Mouse (Mus musculus) urinary bladder, postnatal 25 days (tissue): ENCODE measurements around the gene Clgn.

ENCODE experiments used
- DNase-seq: peaks from one replicate; pipeline ENCODE4 v3.0.0; 2022; ENCODE audit warnings: low spot score

Clgn gene

DNA sequence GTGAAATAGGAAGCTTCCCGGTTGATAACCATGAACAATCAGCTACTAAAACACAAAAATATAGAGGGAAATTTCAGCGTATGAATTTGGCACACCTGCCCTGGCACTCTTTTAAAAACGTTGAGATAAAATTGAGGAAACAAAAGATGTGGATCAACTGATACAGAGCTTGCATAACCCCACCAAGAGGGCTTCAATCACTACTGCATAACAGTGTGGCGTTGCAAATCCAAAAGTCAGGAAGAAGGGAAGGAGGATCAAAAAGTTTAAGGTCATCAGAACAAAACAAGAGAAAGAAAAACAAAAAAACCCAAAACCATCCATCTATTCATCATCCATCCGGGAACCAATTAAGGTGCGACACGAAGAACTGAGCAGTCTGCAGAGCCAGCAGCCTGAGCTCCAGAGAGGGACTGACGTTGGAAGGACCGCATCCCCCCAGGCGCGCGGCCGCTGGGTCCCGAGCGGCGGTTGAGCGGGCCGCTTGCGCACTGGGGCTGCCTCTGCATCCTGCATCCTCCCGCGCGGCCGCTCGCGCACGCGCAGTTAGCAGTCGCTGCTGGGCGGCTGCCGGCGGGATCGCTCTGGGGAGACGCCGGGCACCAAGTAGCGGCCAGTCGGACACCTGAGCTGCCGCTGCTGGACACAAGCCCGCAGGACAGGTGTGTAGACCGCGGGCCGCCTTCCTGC, at the start of gene Clgn:
Gene Clgn, plus strand, starts transcription at position 552 of the 690 bp plus-strand sequence.
- peak; percentile 37 for DNase-seq

DNA sequence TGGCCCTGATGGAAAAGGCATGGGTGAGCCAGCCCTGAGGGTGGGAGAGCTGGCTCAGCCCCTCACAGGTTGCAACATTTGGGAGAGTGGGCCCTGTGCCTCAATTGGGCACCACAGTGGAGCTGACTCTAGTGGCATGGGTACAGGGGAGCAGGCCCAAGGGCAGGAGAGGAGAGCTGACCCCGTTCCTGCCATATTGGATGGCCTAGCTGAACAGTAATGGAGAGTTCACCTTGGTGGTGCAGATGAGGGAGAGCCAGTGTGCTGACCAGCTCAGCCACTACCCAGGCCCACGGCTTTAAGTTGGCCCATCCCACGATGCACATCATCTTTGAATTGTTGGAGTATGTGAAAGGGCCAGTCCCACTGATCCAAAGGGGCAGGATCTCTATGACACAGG, 47.6 kb upstream of the Clgn start:
- DNase-seq, result no peak

DNA sequence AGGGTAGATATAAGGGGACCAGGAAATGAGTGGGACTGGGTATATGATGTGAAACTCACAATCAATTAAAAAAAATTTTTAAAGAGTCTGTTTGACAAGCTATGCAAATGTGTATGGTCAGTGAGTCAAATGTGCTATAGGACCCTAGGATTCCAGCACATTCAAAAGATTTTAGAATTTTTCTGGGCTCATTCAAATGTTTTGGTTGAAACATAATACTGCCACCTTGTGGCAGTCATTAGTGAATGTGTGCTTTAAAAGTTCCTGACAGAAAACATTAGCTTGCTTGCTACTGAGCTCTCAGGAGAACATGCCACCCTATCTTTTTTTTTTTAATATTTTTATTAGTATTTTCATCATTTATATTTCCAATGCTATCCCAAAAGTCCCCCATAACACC, 47.0 kb upstream of the Clgn start:
- DNase-seq, result no peak

DNA sequence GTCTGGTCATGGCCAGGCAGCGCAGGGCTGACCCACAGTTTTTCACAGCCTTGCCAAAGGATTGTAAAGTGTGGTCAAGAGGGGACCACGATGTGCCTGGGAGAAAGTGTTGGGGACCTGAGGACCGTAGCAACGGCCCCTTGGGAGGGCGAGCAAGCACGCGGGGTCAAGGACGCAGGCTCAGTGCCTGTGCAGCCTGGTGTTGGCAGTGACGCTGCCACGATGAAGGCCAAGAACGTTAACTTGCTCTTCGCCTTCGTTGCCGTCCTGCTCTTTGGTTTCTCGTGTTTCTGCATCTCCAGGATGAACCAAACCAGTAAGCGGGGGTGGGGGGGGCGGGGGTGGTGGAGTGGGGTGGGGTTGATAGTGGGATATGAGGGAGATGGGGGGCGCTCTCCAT, 41.4 kb upstream of the Clgn start, which contains the start of gene Mgat4d:
Gene Mgat4d, plus strand, starts transcription at position 209 of the 400 bp plus-strand sequence.
- no peak for DNase-seq

DNA sequence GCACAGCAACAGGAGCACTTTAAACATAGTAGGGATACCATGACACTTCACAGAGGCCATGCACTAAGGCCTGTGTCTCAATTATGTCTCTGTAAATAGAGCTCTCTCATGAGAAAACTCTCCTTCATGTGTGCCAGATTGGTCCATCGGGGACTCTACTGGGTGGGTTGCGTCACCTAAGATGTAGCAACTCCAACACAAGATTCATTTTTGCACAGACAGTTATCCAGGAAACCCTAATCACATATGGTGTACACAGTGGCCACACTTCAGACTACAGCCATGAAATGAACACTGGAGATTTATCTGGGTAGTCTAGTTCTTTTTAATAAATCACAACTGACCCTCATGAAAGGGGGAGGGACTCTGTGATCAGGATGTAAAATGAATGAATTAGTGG, 38.4 kb upstream of the Clgn start:
- DNase-seq, result no peak

DNA sequence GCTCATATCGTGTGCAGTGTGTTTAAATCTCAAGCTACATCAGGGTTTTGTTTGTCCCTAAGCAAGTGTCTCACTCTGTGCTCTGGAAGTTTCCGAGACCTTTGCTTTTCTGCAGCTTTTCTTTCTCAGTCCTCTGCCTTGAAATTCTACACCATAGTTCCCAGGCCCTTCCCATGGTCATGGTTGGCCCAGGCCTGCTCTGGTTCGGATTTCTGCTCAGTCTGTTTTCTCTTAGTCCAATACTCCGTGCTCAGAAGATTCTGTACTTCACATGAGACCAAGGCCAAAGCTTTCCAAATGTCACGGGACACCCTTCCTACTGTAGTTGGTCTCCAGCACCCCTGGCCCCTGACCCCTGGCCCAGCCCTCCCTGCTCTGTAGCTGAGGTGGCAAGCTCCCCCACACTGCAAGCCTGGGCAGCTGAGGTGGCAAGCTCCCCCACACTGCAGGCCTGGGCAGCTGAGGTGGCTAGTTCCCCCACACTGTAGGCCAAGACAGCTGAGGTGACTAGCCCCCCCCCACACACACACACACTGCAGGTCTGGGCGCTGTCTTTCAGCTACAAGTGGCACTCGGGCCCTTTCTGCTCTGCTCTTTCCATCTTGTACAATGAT, 26.4 kb upstream of the Clgn start:
- no peak for DNase-seq

DNA sequence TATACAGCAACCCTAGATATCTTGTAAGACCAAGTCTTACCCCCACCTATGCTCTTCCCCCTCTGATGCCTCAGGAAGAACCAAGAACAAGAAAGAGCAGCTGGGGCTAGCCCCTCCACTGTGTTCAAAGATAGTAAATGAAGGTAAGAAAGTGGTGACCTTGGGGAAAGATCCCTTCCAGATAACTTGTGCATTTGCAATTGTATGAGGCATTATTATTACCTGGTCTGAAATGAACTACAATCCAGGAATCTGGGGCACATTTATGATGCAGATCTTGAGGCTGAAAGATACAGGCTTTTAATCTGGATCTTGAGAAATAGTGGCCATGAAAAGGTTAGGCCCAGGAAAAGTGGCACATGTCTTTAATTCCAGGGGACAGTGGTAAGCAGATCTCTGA, 12.4 kb upstream of the Clgn start:
- no peak for DNase-seq

DNA sequence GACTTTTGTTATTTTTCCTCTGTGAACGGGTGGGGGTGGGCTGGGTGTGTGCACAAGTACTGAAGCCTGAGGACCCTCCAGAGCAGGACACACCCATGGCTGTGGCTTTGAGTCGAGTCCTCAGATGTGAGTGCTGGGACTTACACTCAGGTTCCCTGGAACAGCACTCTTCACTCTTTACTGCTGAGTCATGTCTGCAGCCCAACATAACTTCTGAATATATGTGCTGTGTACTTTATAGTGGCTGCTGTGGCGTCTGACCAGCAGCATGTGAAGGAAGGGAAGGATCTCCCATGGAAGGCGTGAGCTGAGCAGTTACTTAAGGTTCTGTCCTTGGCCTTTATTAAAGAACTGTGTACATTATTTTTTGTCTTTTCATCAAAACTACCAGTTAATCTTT, 9.5 kb upstream of the Clgn start:
- DNase-seq, result no peak

DNA sequence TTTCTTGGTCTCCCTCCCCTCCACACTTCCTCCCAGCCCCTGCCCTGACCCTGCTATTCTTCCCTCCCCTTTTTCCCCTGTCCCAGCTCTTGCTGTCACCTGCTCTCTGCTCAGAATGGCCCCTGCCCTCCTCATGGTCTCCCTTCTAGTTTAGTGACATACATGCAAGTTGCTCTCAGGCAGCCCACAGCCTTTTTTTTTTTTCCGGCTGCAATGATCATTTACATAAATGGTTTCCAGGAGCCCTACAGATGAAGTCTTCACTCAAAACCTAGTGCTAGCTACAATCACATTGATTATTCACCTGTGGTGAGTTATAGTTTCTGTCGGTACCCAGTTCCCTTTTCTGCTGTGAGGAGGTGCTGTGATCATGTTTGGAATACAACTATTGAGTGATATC, 8.7 kb upstream of the Clgn start:
- no peak for DNase-seq

DNA sequence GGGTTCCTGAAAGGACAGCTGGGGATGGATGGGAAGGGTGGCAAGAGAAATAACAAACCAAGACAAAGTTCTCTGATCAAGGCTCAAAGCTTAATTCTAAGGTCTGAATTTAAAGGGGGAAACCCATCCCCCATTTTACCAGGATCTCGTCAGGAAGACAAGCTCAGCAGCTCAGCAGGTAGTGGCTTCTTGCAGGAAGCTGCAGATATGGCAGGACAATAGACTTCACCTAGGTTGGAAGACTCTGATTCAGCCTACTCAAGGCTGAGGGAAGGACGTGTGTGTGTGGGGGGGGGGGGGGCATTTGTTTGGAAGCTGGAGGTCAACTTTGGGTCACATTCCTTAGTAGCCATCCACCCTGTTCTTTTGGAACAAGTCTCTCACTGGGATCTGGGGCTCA, 6.8 kb upstream of the Clgn start:
- no peak for DNase-seq

DNA sequence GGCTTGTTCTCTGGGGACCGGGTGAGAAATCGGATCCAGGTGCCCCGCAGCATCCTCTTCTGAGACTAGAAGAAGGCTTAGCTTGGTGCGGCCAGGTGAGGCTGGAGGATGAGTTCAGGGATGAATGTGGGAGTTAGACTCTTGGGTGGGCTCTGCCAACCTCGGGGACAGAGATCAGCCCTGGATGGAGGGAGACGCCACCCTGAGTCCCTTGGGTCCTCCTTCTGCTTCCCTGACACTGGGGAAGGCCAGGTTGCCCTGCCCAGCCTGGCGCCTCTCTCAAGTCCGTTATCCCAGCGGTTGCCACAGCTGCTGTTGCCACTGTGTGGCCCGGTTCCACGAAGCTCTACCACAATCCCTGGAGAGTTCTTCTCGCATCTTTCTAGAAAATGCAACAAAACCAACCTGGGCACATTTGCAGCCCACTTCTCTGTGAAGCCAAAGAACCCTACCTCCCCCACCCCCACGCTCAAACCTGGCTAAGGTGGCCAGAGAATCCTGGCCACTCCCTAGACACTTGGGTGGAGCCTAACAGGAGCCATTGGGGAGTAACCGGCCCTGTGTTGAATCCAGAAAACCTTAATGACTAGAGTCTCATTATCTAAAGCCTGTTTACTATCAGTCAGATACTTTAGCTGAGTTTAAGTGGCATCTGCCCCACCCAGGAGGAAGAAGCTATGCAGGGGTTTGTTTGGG, 487 bp downstream of the Clgn start:
- DNase-seq, result no peak

DNA sequence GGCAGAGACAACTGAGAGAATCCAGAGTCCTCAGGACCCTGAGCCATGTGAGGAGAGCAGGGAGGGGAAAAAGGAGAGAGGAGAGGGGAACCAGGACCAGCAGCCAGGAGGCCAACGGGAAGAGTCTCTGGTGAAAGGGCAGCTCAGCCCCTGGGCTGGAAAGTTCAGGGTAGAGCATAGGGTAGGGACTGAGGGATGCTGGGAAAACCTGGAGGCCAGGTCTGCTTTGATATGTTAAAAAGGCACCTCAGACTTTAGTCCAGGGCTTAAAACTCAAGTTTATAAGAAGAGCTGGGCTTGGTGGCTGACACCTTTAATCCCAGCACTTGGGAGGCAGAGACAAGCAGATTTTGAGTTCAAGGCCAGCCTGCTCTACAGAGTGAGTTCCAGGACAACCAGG, 2.9 kb downstream of the Clgn start:
- no peak for DNase-seq

DNA sequence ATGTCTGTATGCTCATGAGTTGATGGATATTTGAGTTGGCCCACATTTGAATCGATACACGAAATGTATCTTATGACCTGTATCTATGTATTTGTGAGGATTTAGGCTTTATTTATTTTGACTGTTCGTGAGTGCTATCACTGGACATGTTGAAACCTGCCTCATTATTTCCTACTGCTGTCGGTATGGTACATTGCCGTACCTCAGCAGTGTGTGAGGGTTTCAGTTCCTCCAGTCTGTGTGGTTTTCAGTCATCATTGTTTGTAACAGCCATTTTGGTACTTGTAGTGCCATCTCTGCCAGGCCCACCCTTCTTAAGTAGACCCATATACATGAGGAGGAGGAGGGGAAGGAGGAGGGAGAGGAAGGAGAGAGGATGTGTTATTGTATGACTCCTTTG, 4.7 kb downstream of the Clgn start:
- DNase-seq, result no peak

DNA sequence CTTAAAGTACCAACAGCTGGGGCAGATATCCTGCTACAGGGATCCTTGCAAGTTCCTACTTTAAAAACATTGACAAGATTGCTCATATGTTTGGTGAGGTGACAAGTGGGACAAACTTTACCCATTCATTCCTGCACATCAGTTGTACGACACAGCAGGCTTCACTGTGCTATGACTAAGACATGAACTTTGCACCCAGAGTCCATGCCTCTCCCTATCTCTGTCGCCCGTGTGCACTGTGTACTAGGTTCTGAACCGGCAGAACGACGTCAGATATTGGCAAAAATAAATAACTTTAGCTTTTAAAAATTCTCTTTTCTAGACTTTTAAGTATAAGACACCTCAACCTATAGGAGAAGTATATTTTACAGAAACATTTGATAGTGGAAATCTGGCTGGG, 7.0 kb downstream of the Clgn start:
- no peak for DNase-seq

DNA sequence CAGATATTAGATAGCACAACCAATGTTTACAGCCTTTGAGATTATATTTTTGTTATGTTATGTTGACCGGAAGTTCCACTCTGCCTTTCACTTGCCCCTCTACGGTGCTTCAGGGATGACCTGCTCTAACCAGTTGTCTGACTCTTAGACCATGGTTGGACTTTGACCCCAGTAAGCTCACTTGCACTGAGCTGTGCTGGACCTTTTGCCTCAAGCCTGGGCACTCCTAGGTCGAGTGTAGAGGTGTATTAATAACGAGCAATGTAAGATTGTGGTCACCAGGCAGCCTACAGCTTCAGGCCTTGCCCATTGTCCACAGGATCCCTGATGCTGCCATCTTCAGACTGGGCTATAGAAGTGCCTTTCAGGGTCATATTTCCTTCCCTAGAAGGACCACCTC, 8.1 kb downstream of the Clgn start:
- DNase-seq, result no peak

DNA sequence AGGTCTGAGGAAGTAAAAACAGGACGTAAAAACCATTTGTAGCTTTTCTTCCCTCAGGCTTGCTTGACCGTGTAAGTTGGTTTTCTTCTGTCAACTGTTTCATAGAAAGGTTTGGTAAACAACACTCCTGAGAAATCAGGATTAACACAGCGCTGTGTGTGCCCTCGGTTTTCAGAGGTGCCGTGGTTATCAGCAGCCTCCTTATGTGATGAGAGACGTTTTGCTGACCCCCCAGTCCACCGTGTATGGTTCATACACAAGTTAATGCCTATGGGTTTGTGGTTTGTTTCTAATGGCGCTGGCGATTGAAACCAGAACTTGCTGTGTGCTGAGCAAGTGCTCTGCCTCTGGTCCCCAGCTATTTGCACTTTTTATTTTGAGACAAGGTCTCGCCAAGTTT, 15.9 kb downstream of the Clgn start:
- DNase-seq, result no peak

DNA sequence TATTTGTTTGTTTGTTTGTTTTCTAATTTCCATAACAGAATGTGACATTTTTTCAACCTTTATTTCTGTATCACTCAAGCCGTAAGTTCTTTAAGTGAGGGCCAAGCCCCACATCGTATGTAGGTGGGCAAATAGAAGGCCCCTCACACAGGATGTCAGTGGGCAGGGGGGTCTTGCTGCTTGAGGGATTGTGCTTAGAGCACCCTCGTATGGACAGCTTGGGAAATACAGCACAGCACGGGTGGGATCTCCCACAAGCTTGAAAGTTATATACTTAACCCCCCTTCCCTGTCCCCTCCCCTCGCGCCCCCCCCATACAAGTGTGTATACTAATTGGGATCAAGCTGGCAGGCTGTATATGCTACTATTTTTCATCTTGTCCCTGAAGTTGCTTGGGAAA, 17.2 kb downstream of the Clgn start:
- DNase-seq, result no peak

DNA sequence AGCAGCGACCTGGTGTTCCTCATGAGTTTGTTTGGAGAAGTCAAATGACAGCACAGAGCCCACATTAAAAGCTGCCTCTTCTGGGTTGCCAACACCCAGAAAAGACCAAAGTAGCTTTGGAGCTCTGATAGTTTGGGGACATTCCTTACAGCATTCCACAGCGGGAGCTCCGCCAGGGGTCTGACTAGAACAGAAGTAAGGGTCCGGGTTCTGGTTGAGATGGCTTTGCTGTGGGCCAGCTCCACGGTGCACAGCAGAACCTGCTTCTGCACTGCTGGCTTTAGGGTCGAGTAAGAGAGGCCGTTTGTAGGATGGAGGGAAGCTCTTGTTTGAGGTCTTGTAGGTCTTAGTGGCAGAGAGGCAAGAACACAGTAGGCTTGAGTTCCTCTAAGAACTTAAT, 18.8 kb downstream of the Clgn start:
- DNase-seq, result no peak

DNA sequence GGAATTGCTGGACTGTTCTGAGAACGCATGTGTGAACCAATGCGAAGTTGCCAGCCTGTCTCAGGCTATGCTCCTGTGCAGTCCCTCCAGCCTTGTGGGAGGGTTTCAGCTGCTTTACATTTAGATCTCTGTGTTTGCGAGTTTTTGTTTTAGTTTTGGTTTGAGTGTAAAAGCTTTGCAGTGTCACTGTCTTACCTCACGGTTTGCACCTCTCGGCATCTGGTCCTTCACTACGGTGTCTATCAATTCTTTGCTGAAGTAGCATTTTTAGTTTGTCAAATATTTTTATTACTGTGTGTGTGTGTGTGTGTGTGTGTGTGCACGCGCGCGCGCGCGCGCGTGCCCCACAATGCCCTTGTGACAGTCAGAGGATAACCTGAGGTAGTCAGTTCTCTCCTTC, 27.2 kb downstream of the Clgn start:
- no peak for DNase-seq

DNA sequence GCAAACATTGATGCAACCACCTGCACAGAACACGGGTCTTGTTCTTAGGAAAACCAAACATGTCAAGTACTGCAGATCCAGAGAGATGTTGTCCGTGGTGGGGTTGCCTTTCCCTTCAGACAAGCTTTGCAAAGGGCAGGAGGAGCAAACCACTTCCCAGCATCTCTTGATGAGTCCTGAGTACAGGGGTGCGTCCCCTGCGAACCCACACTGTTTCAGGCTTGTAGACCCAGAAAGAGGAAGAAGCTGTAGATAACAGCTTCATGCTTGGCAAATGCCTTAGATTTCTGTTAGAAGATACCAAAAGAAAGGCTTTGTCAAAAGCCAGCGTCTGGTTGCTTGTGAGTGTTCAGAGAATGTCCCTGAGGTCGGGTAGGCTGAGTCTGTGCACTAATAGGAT, 28.3 kb downstream of the Clgn start:
- no peak for DNase-seq

DNA sequence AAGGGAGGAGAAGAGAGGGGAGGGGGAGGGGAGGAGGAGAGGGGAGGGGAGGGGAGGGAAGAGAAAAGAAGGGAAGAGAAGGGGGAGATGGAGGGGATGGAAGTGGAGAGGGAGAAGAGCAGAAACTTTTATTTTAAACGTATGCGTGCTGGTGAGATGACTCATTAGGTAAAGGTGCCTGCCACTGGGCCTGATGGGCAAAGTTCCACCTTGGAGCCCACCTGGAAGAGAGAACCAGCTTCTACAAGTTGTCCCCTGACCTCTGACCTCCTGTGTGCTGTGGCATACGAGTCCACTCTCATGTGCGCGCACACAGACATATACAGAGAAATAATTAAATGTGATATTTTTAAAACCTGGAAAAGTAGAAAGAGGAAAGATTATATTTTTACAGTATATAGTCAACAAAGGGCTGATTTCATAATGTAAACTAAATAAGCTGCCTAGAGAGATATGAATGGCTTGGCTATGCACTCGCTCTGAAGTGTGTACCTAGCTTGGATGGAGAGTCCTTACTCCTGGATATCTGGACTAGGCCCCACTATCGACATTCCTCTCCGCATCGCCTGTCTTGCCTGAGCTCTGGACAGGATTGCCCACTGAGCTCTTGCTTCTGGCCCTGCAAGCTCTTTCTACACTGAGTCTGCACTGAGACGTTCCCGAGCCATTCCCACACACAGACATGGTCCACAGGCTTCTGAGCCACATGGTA, 29.3 kb downstream of the Clgn start:
- DNase-seq, result no peak

DNA sequence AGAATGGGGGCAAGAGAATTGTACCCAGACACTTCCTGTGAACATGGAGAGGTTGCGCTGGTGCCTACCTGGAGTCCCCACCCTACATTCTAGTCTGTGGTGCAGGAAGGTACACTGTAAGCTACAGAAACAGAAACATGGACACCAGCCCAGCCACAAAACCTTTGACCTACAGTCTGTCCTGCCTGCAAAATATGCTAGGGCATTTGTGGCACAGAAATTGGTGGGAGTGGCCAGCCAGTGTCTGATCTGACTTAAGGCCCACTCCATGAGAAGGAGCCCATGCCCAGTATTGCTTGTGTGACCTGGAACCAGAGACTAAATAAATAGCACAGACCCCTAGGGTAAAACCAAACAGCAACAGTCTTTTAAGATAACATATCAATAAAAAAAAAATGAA, 31.7 kb downstream of the Clgn start:
- DNase-seq, result no peak
